Mouse (Mus musculus) CH12.LX (cell line): Measurements from ENCODE around the gene Gm49388. TPM values are rescaled to one million over a fixed set of nuclear protein-coding genes. Genes with fewer than 3 reads are reported as not detected.

Experiments used
- DNase-seq: peaks from one replicate; pipeline ENCODE4 v3.0.0-alpha.2; 2013; ENCODE audit errors: extremely low read depth
- H3K27ac ChIP-seq: 2 replicates; pipeline ENCODE4 v1.5.1; 2012; ENCODE audit warnings: low read depth, mild to moderate bottlenecking, control low read depth, moderate library complexity; ENCODE audit not compliant: insufficient read depth
- H3K27me3 ChIP-seq: replicated peaks from 2 replicates; pipeline ENCODE3; 2012; ENCODE audit warnings: inconsistent platforms
- H3K36me3 ChIP-seq, 2 experiments: replicated peaks in 1 of 2; 2 replicates each; pipeline versions ENCODE3 to v1.6.1; 2012; ENCODE audit warnings: inconsistent platforms in 1 of 2, low read length in 1 of 2, mild to moderate bottlenecking in 1 of 2, mixed read lengths in 1 of 2, moderate library complexity in 1 of 2; ENCODE audit not compliant: control insufficient read depth in 1 of 2, insufficient read depth in 1 of 2
- H3K4me1 ChIP-seq, 2 experiments: 2 replicates each; pipeline ENCODE4 v1.6.1; 2012; ENCODE audit warnings: inconsistent platforms in 1 of 2, moderate library complexity in 1 of 2; ENCODE audit not compliant: insufficient read depth in 2 of 2, control insufficient read depth in 1 of 2
- H3K4me2 ChIP-seq: 2 replicates; pipeline ENCODE4 v1.6.1; 2012; ENCODE audit warnings: low read depth, mild to moderate bottlenecking, control low read depth; ENCODE audit not compliant: poor library complexity, insufficient read depth, severe bottlenecking
- H3K4me3 ChIP-seq, 3 experiments: fragments of 150-350 bp in 1 of 3; sonication (generic) in 1 of 3; replicated peaks in 1 of 3; 2 replicates each; pipeline versions ENCODE3 to v1.5.1; 2011 to 2012; ENCODE audit warnings: low read depth in 2 of 3, low read length in 2 of 3, mild to moderate bottlenecking in 2 of 3, moderate library complexity in 2 of 3, control low read depth in 1 of 3, improper control_type of control experiment in 1 of 3, inconsistent platforms in 1 of 3, mixed read lengths in 1 of 3; ENCODE audit not compliant: poor library complexity in 1 of 3
- H3K79me2 ChIP-seq: replicated peaks from 2 replicates; pipeline ENCODE4 v1.6.1; 2012; ENCODE audit warnings: mild to moderate bottlenecking, moderate library complexity; ENCODE audit not compliant: control insufficient read depth, poor library complexity, insufficient read depth, severe bottlenecking; ENCODE audit errors: extremely low read depth
- H3K9ac ChIP-seq: 2 replicates; pipeline ENCODE4 v1.6.1; 2012; ENCODE audit warnings: low read depth, mild to moderate bottlenecking, control low read depth, moderate library complexity; ENCODE audit not compliant: insufficient read depth
- H3K9me3 ChIP-seq: replicated peaks from 2 replicates; pipeline ENCODE3; 2012; ENCODE audit warnings: low read length, inconsistent platforms, mixed read lengths
- CHD1 ChIP-seq: IDR thresholded peaks from 2 replicates; pipeline ENCODE4 v1.6.1; 2012; ENCODE audit warnings: low read depth, low read length, improper control_type of control experiment, inconsistent platforms
- CHD2 ChIP-seq: IDR thresholded peaks from 2 replicates; pipeline ENCODE4 v1.6.1; 2011; ENCODE audit warnings: low read length, improper control_type of control experiment
- CTCF ChIP-seq, 2 experiments: IDR thresholded peaks in 1 of 2; conservative IDR thresholded peaks in 1 of 2; 2 replicates each; pipeline ENCODE4 v1.5.1; 2011 to 2012; ENCODE audit warnings: low read depth in 2 of 2, low read length in 2 of 2, improper control_type of control experiment in 1 of 2, inconsistent platforms in 1 of 2, mild to moderate bottlenecking in 1 of 2, moderate library complexity in 1 of 2
- E2F4 ChIP-seq: IDR thresholded peaks from 2 replicates; pipeline ENCODE4 v1.6.1; 2011; ENCODE audit warnings: low read depth, low read length, improper control_type of control experiment; ENCODE audit not compliant: insufficient replicate concordance
- ELF1 ChIP-seq: IDR thresholded peaks from 2 replicates; pipeline ENCODE4 v1.6.1; 2014; ENCODE audit warnings: low read depth, mild to moderate bottlenecking, inconsistent platforms, low read length, improper control_type of control experiment
- EP300 ChIP-seq: IDR thresholded peaks from 2 replicates; pipeline ENCODE4 v1.6.1; 2011; ENCODE audit warnings: low read length, improper control_type of control experiment
- GABPA ChIP-seq: IDR thresholded peaks from 2 replicates; pipeline ENCODE4 v1.6.1; 2012; ENCODE audit warnings: low read depth, low read length, improper control_type of control experiment, inconsistent platforms; ENCODE audit not compliant: insufficient replicate concordance
- HCFC1 ChIP-seq: IDR thresholded peaks from 2 replicates; pipeline ENCODE4 v1.6.1; 2012; ENCODE audit warnings: low read depth, mild to moderate bottlenecking, inconsistent platforms, low read length, improper control_type of control experiment
- IRF4 ChIP-seq: IDR thresholded peaks from 2 replicates; pipeline ENCODE4 v1.6.1; 2014; ENCODE audit warnings: low read depth, mild to moderate bottlenecking, inconsistent platforms, low read length, improper control_type of control experiment
- JUN ChIP-seq: IDR thresholded peaks from 2 replicates; pipeline ENCODE4 v1.6.1; 2011; ENCODE audit warnings: low read depth, mild to moderate bottlenecking, low read length, improper control_type of control experiment, moderate library complexity; ENCODE audit not compliant: insufficient read depth
- JUND ChIP-seq: conservative IDR thresholded peaks from 2 replicates; pipeline ENCODE4 v1.6.1; 2011; ENCODE audit warnings: low read depth, low read length, improper control_type of control experiment
- KAT2A ChIP-seq: IDR thresholded peaks from 2 replicates; pipeline ENCODE4 v1.6.1; 2012; ENCODE audit warnings: low read length, improper control_type of control experiment, inconsistent platforms; ENCODE audit not compliant: insufficient replicate concordance
- MAFK ChIP-seq: IDR thresholded peaks from 2 replicates; pipeline ENCODE4 v1.6.1; 2011; ENCODE audit warnings: low read length, improper control_type of control experiment; ENCODE audit not compliant: insufficient replicate concordance
- MAX ChIP-seq: IDR thresholded peaks from 2 replicates; pipeline ENCODE4 v1.6.1; 2011; ENCODE audit warnings: low read length, improper control_type of control experiment
- MAZ ChIP-seq: IDR thresholded peaks from 2 replicates; pipeline ENCODE4 v1.6.1; 2012; ENCODE audit warnings: low read depth, mild to moderate bottlenecking, inconsistent platforms, low read length, improper control_type of control experiment, moderate library complexity
- MEF2A ChIP-seq: IDR thresholded peaks from 2 replicates; pipeline ENCODE4 v1.6.1; 2014; ENCODE audit warnings: low read depth, mild to moderate bottlenecking, inconsistent platforms, low read length, improper control_type of control experiment, borderline replicate concordance
- MXI1 ChIP-seq: IDR thresholded peaks from 2 replicates; pipeline ENCODE4 v1.6.1; 2011; ENCODE audit warnings: mild to moderate bottlenecking, low read depth, low read length, improper control_type of control experiment
- MYC ChIP-seq: IDR thresholded peaks from 2 replicates; pipeline ENCODE4 v1.6.1; 2011; ENCODE audit warnings: low read depth, mild to moderate bottlenecking, improper control_type of control experiment, low read length
- NELFE ChIP-seq: IDR thresholded peaks from 2 replicates; pipeline ENCODE4 v1.6.1; 2011; ENCODE audit warnings: low read depth, low read length, improper control_type of control experiment
- NRF1 ChIP-seq: IDR thresholded peaks from 2 replicates; pipeline ENCODE4 v1.6.1; 2014; ENCODE audit warnings: low read depth, mild to moderate bottlenecking, inconsistent platforms, low read length, improper control_type of control experiment, moderate library complexity
- POLR2A ChIP-seq: IDR thresholded peaks from 2 replicates; pipeline ENCODE4 v1.6.1; 2011; ENCODE audit warnings: low read depth, mild to moderate bottlenecking, improper control_type of control experiment, low read length
- POLR2AphosphoS2 ChIP-seq: IDR thresholded peaks from 2 replicates; pipeline ENCODE4 v1.6.1; 2011; ENCODE audit warnings: low read depth, low read length, improper control_type of control experiment
- RCOR1 ChIP-seq: conservative IDR thresholded peaks from 2 replicates; pipeline ENCODE4 v1.6.1; 2012; ENCODE audit warnings: low read depth, mild to moderate bottlenecking, inconsistent platforms, low read length, improper control_type of control experiment
- SIN3A ChIP-seq: IDR thresholded peaks from 2 replicates; pipeline ENCODE4 v1.6.1; 2012; ENCODE audit warnings: low read length, improper control_type of control experiment, inconsistent platforms
- SMC3 ChIP-seq: IDR thresholded peaks from 2 replicates; pipeline ENCODE4 v1.6.1; 2011; ENCODE audit warnings: low read depth, low read length, improper control_type of control experiment
- TBP ChIP-seq: conservative IDR thresholded peaks from 2 replicates; pipeline ENCODE4 v1.6.1; 2011; ENCODE audit warnings: low read depth, low read length, improper control_type of control experiment
- UBTF ChIP-seq: IDR thresholded peaks from 2 replicates; pipeline ENCODE4 v1.6.1; 2012; ENCODE audit warnings: low read depth, mild to moderate bottlenecking, inconsistent platforms, low read length, improper control_type of control experiment, moderate library complexity
- USF1 ChIP-seq: IDR thresholded peaks from 2 replicates; pipeline ENCODE4 v1.6.1; 2014; ENCODE audit warnings: low read depth, mild to moderate bottlenecking, inconsistent platforms, low read length, improper control_type of control experiment
- USF2 ChIP-seq: conservative IDR thresholded peaks from 2 replicates; pipeline ENCODE4 v1.6.1; 2011; ENCODE audit warnings: low read depth, low read length, improper control_type of control experiment
- ZC3H11A ChIP-seq: IDR thresholded peaks from 2 replicates; pipeline ENCODE4 v1.6.1; 2012; ENCODE audit warnings: low read depth, mild to moderate bottlenecking, inconsistent platforms, low read length, improper control_type of control experiment
- ZKSCAN1 ChIP-seq: IDR thresholded peaks from 2 replicates; pipeline ENCODE4 v1.6.1; 2012; ENCODE audit warnings: low read depth, inconsistent platforms, low read length, improper control_type of control experiment, borderline replicate concordance
- ZMIZ1 ChIP-seq: IDR thresholded peaks from 2 replicates; pipeline ENCODE4 v1.6.1; 2012; ENCODE audit warnings: low read depth, mild to moderate bottlenecking, inconsistent platforms, low read length, improper control_type of control experiment
- dilution Hi-C: fragments of 300-500 bp; cut with MboI; formaldehyde crosslinking; loops from 2 replicates; pipeline ENCODE4 v1.14.3; 2020; ENCODE audit warnings: low sequenced_read_pairs; ENCODE audit not compliant: extremely low pct_unique_long_range_greater_than_20kb, extremely low pct_ligation_motif_present
- in situ Hi-C: fragments of 300-500 bp; cut with MboI; formaldehyde crosslinking; loops from 3 replicates; pipeline ENCODE4 v1.14.3; 2019; ENCODE audit warnings: low sequenced_read_pairs, low pct_ligation_motif_present, low pct_unique_long_range_greater_than_20kb, mixed read lengths
- polyA plus RNA-seq: library from polyadenylated mRNA; unstranded; fragments of >175 nt; gene quantifications from 2 replicates; pipeline ENCODE4 v1.2.1, GENCODE M21; 2012; ENCODE audit warnings: low read depth; ENCODE audit not compliant: insufficient read length
- total RNA-seq, 2 experiments: library from RNA; depleted of rRNA; stranded (reverse); fragments of 300-350 nt in 1 of 2; fragments of >200 nt in 1 of 2; gene quantifications; 2 replicates each; pipeline ENCODE4 v1.2.3; 2012 to 2014

The Gm49388 gene
- total and polyA plus RNA-seq, 3 experiments = 0.98 to 4.3 TPM; not detected in 1

GRCm38 (mm10) chr7:127841340-127842000 lies 56.1 kb downstream of the Gm49388 start (continued):
- TF ChIP-seq MAZ (peak; percentile 88), JUN (no peak), ZMIZ1 (no peak; the same call in 1 of the 2 replicates), KAT2A (no peak), TBP (no peak), POLR2A (peak; percentile 63; the same call in 1 of the 2 replicates), POLR2AphosphoS2 (no peak), MAFK (no peak), SIN3A (peak; percentile 47; the same call in 1 of the 2 replicates), MYC (peak; percentile 32; the same call in 1 of the 2 replicates), MAX (peak; percentile 98)

DNA sequence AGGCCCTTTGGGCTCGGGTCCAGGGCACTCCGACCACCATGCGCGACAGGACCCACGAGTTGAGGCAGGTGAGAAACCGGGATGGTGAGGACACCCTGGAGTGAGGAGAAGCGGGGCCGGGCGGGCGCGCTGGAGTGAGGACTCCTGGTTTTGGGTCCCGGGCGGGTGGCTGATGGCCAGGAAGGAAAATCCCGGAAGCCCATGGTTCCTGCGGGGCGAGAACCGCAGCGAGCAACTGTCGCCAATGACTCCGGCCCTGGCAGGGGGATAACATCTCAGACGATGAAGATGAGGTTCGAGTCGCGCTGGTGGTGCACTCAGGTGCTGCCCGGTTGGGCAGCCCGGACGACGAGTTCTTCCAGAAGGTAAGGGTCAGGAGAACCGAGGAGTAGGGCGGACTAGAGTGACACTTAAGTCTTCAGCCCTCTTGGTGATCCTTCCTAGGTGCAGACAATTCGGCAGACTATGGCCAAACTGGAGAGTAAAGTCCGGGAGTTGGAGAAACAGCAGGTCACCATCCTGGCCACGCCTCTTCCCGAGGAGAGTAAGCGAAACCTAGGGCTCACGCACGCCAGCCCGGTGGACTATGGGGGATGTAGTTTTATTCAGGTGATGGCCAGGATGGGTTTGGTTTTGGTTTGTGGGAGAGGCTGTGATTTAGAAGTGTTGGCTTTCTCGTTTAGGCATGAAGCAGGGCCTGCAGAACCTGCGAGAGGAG lies 56.8 kb downstream of the Gm49388 start:
- dilution Hi-C loops (no loop called here), in situ Hi-C loops (no loop called here)
- H3K4me3 ChIP-seq = peak overlapping the region; percentile 65 to 87 (median 77)
- peaks cover 23 to 37% of the 10 kb centered on the region in 2 experiments for H3K36me3 ChIP-seq
- H3K9ac ChIP-seq = peak overlapping the region; percentile 74
- peak; percentile 86 for DNase-seq
- H3K9me3 ChIP-seq = no peaks in the 10 kb centered on the region
- H3K27ac ChIP-seq = peak overlapping the region; percentile 40
- peak overlapping the region; percentile 41 for H3K4me2 ChIP-seq
- H3K79me2 ChIP-seq = no peaks in the 10 kb centered on the region
- H3K4me1 ChIP-seq = peaks cover 2 to 13% of the 10 kb centered on the region in 2 experiments; a peak in 3 of 4 replicates
- no peaks in the 10 kb centered on the region for H3K27me3 ChIP-seq
- TF ChIP-seq SIN3A = peak; percentile 80
- TF ChIP-seq E2F4 = no peak
- TF ChIP-seq KAT2A = peak; percentile 80; the same call in 1 of the 2 replicates
- peak; percentile 64; the same call in 1 of the 2 replicates for TF ChIP-seq NELFE
- peak; percentile 59; the same call in 1 of the 2 replicates for TF ChIP-seq MAX
- peak; percentile 96 for TF ChIP-seq HCFC1
- TF ChIP-seq MYC = peak; percentile 66; the same call in 1 of the 2 replicates
- TF ChIP-seq MAZ = no peak; the same call in 1 of the 2 replicates
- TF ChIP-seq CTCF (conservative IDR thresholded peaks at IDR 0.05 in 1 of 2, IDR thresholded peaks at IDR 0.05 in 1 of 2; ENCODE audit: low read depth in 2 of 2, low read length in 2 of 2) = no peak
- TF ChIP-seq ZKSCAN1 = no peak
- TF ChIP-seq RCOR1 = no peak
- TF ChIP-seq IRF4 = peak; percentile 55
- TF ChIP-seq USF1 = no peak
- no peak for TF ChIP-seq CHD1
- TF ChIP-seq POLR2A = peak; percentile 61
- no peak for TF ChIP-seq SMC3
- peak; percentile 13; the same call in 1 of the 2 replicates for TF ChIP-seq GABPA
- TF ChIP-seq TBP = no peak
- TF ChIP-seq EP300 = no peak
- TF ChIP-seq ZMIZ1 = peak; percentile 68; the same call in 1 of the 2 replicates
- TF ChIP-seq NRF1 = peak; percentile 62
- no peak; the same call in 1 of the 2 replicates for TF ChIP-seq MEF2A
- peak; percentile 46; the same call in 1 of the 2 replicates for TF ChIP-seq ELF1
- TF ChIP-seq ZC3H11A = no peak
- no peak for TF ChIP-seq JUND
- TF ChIP-seq MXI1 = peak; percentile 87
- no peak for TF ChIP-seq USF2
- no peak for TF ChIP-seq JUN
- peak; percentile 37; the same call in 1 of the 2 replicates for TF ChIP-seq CHD2
- no peak for TF ChIP-seq UBTF
- TF ChIP-seq POLR2AphosphoS2 = no peak
